Mouse (Mus musculus) CD4-positive naive resting alpha-beta T cell, adult 76 days (primary cell): Measurements from ENCODE around the gene Slc13a3. TPM values are rescaled to one million over a fixed set of nuclear protein-coding genes. Genes with fewer than 3 reads are reported as not detected.

Source experiments
- total RNA-seq: library from RNA; stranded (reverse); gene quantifications from one replicate; pipeline ENCODE4 v1.2.4, GENCODE M21; 2023

Gene Slc13a3
- 0.18 TPM for total RNA-seq

DNA sequence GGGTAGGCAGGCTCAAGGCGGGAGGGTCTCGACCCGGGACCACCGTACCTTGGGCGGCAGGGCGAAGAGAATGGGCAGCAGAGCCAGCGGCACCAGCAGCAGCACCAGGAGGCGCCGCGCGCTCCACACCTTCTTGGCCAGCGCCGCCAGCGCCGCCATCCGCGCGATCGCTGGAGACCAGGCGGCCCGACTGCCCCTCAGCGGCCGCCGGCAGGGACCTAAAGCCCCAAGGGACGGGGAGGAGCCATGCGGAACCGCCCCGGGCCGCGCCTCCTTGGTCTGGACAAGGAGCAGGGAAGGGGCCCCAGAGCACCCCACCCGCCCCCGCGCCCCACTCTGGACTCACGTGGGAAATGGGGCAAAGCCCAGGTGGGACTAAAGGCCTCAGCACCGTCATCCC, at the start of gene Slc13a3:
Gene Slc13a3 (minus strand): TSS at position 228 of the 400 bp plus-strand sequence.

DNA sequence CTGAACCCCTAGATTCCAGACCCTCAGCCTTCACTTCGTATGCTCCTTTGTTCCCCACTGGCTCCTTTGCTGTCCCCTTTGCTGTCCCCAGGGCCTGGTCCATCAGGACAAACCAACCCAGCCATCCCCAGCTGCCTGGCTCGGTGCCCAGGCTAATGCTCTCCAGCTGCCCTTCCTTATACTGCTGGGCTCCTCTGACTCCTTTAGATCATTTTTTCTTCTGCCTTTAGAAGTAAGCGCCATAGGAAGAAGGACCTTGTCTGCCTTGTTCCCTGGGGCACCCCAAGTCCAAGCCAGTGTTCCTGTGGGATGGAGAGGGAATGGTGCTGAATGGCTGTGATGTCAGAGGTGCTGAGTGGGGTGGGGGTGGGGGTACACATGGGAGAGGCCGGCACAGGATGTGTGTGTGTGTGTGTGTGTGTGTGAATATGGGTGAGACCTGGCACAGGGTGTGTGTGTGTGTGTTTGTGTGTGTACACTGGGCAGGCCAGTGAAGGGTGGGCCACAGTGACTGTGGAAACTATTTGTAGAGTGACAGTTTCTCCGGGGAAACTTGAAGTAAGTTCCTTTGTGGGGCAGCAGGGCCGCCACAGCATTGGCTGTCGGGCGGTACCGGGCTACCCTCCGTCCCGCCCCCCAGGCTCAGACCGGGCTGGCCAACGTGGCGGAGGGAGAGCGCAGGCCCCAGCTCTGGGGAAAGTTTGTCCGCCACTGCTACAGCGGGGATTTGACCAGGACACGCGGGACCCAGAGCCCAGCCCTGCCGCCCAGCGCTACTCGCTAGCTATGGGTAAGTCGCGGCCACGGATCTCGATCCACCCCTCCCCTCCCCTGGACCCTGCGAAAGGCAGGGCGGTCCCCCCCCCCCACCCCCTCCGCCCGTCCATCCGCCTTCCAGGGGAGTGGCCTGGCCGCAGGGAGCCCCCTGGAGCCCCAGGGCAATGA, 30.5 kb upstream of the Slc13a3 start, which contains the start of gene Slc2a10:
Gene Slc2a10 (plus strand): TSS at position 529 of the 945 bp plus-strand sequence.

DNA sequence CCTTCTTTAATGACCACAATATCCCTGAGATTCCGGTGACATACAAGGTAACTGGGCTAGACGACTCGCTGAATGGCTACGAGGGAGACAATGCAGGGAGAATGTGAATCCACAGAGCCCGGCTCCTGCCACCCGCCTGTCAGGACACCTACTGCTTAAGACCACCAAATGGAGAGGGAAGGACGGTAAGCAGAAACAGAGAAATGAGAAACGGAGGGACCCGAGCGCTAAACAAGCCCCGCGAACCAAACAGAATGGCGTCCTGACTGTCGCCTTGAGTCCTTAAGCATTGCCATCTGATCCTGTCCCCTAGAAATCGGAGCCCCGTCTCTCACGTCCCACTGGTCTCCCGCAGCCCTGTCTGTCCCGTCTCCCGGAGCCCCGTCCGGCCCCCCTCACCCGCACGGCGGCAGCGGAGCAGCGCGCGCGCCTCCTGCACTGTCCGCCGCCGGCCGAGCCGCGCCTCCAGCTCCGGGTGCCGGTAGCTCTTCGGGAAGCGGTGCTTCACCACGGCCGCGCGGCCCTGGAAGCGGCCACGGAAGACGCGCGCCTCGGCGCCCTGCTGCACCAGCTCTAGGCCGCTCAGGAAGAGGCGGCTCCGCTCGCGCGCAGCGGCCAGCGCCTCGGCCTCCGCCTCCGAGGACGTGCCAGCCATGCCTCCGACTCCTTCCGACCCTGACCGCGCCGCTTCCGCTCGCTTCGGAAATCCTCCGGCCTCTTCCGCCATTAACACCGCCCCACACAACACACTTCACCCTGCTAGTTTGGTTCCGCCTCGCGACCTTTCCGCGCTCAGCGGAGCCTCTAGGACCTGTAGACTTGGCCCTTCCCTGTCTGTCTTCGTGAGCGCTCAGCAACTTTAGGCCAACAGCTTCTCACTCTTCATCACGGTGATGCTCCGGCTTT, 19.9 kb upstream of the Slc13a3 start, which contains the start of gene Trp53rka:
Gene Trp53rka (minus strand): TSS at position 677 of the 906 bp plus-strand sequence.

GRCm38 (mm10) chr2:165387844-165388495, 85.1 kb downstream of the Slc13a3 start, which contains the start of gene Zfp334:
TSS of gene Zfp334 (minus strand) at chr2:165388259.

GRCm38 (mm10) chr2:165368496-165368895, 104.5 kb downstream of the Slc13a3 start, which contains the start of gene Zfp663:
TSS of gene Zfp663 (minus strand) at chr2:165368729.

Other genes with a start within 250 kb of the Slc13a3 start
- gene Cdh22, start 238.4 kb downstream of the Slc13a3 start, total RNA-seq = not detected
- 29.8 TPM for gene Slc35c2, start 185.4 kb downstream of the Slc13a3 start, total RNA-seq
- gene Elmo2, start 146.8 kb downstream of the Slc13a3 start, total RNA-seq = 36.7 TPM
- gene Zfp663, start 104.5 kb downstream of the Slc13a3 start, total RNA-seq = not detected
- gene Zfp334, start 85.0 kb downstream of the Slc13a3 start, total RNA-seq = not detected
- not detected for gene Ocstamp, start 72.8 kb downstream of the Slc13a3 start, total RNA-seq
- 19.4 TPM for gene Trp53rka, start 20.1 kb upstream of the Slc13a3 start, total RNA-seq
- not detected for gene Slc2a10, start 30.6 kb upstream of the Slc13a3 start, total RNA-seq
- 14.9 TPM for gene Eya2, start 121.8 kb upstream of the Slc13a3 start, total RNA-seq